Mouse (Mus musculus) liver, adult 2 months (tissue): Measurements from ENCODE around the gene Mical2.

ENCODE experiments used
- CTCF ChIP-seq: fragments of 200-500 bp; IDR thresholded peaks from 2 replicates; pipeline ENCODE4 v1.5.1; 2011; ENCODE audit warnings: low read depth, low read length, control low read depth
- POLR2A ChIP-seq: fragments of 200-500 bp; IDR thresholded peaks from 2 replicates; pipeline ENCODE4 v1.6.1; 2011; ENCODE audit warnings: low read length, control low read depth; ENCODE audit not compliant: insufficient read depth; ENCODE audit errors: extremely low read depth

GRCm38 (mm10) chr7:112377314-112377713 lies 151.7 kb downstream of the Mical2 start:
- TF ChIP-seq POLR2A (no peak), CTCF (peak; percentile 72)
